Mouse (Mus musculus): ENCODE data around the gene Sertad4. TPM values are rescaled to one million over a fixed set of nuclear protein-coding genes. Genes with fewer than 3 reads are reported as not detected.

The Sertad4 gene
- total and polyA plus RNA-seq, 3 experiments: not detected

- Histone ChIP-seq H3K27ac (ENCODE audit: control insufficient read depth, low read depth, low read length) (no peak overlapping the region), H3K9me3 (replicated peaks; ENCODE audit: insufficient read depth, low read length) (no peaks in the 10 kb centered on the region), H3K27me3 (ENCODE audit: control insufficient read depth in 1 of 2, insufficient read depth in 2 of 2, low read length in 2 of 2) (no peaks in the 10 kb centered on the region), H3K36me3 (ENCODE audit: control insufficient read depth in 1 of 2, insufficient read depth in 2 of 2, low read length in 2 of 2) (no peaks in the 10 kb centered on the region), H3K4me3 (ENCODE audit: control insufficient read depth in 1 of 2, insufficient read depth in 1 of 2, low read depth in 2 of 2, low read length in 2 of 2) (no peak overlapping the region), H3K9ac (ENCODE audit: control insufficient read depth, low read depth, low read length, poor library complexity, severe bottlenecking) (no peak overlapping the region), H3K79me2 (ENCODE audit: control insufficient read depth, insufficient read depth, low read length, poor library complexity) (no peaks in the 10 kb centered on the region), H3K4me1 (ENCODE audit: control insufficient read depth in 1 of 2, insufficient read depth in 2 of 2, low read length in 2 of 2) (no peaks in the 10 kb centered on the region)
- no peak for DNase-seq (ENCODE audit: low read depth, low spot score)
- TF ChIP-seq RAD21 (IDR thresholded peaks at IDR 0.05; ENCODE audit: low read depth, low read length) (peak; percentile 32), SMC3 (IDR thresholded peaks at IDR 0.05; ENCODE audit: low read depth, low read length) (peak; percentile 54), NRF1 (IDR thresholded peaks at IDR 0.05; ENCODE audit: insufficient read depth, low read depth, low read length, poor library complexity, severe bottlenecking) (no peak), CTCF (IDR thresholded peaks at IDR 0.05 in 2 of 3, conservative IDR thresholded peaks at IDR 0.05 in 1 of 3; ENCODE audit: control insufficient read depth in 1 of 3, insufficient read depth in 1 of 3, low read depth in 2 of 3, low read length in 3 of 3, poor library complexity in 1 of 3, severe bottlenecking in 1 of 3) (peak in 2 of 3 experiments; percentile 21 to 46; a peak in 4 of 6 replicates), USF1 (IDR thresholded peaks at IDR 0.05; ENCODE audit: low read depth, low read length) (no peak), GATA1 (IDR thresholded peaks at IDR 0.05; ENCODE audit: low read depth, low read length) (no peak), ZMIZ1 (IDR thresholded peaks at IDR 0.05; ENCODE audit: low read depth, low read length) (no peak)
Observed at GRCm38 (mm10) chr1:192882617-192883295, 27.2 kb upstream of the Sertad4 start.

DNA sequence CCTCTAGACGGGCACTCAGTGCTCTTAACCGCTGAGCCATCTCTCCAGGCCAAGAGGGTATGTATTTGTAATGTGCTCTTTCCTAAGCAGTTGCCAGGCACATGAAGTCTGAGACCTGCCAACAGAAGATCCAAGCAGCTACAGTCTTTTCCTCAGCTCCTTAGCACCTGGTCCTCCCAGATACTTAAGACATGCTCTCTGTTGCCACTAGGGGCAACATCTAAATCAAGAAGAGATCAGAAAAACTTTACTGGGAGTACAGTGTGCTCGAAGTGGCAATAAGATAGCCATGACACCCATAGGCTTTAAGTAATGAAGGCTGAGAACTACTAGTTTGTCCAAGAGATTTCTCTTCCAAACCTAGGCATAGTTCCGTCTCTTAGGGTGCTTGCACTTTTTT is 24.6 kb upstream of the Sertad4 start:
- Histone ChIP-seq H3K27ac (ENCODE audit: control insufficient read depth, low read depth, low read length) (no peak overlapping the region), H3K79me2 (ENCODE audit: control insufficient read depth, insufficient read depth, low read length, poor library complexity) (no peaks in the 10 kb centered on the region), H3K4me1 (ENCODE audit: control insufficient read depth in 1 of 2, insufficient read depth in 2 of 2, low read length in 2 of 2) (no peaks in the 10 kb centered on the region), H3K9me3 (replicated peaks; ENCODE audit: insufficient read depth, low read length) (no peaks in the 10 kb centered on the region), H3K4me3 (ENCODE audit: control insufficient read depth in 1 of 2, insufficient read depth in 1 of 2, low read depth in 2 of 2, low read length in 2 of 2) (no peak overlapping the region), H3K9ac (ENCODE audit: control insufficient read depth, low read depth, low read length, poor library complexity, severe bottlenecking) (no peak overlapping the region), H3K36me3 (ENCODE audit: control insufficient read depth in 1 of 2, insufficient read depth in 2 of 2, low read length in 2 of 2) (no peaks in the 10 kb centered on the region), H3K27me3 (ENCODE audit: control insufficient read depth in 1 of 2, insufficient read depth in 2 of 2, low read length in 2 of 2) (no peaks in the 10 kb centered on the region)
- TF ChIP-seq SMC3 (IDR thresholded peaks at IDR 0.05; ENCODE audit: low read depth, low read length) (peak; percentile 3; the same call in 1 of the 2 replicates), RAD21 (IDR thresholded peaks at IDR 0.05; ENCODE audit: low read depth, low read length) (peak; percentile 4; the same call in 1 of the 2 replicates), MEF2A (IDR thresholded peaks at IDR 0.05; ENCODE audit: extremely low read depth, insufficient replicate concordance, low read depth, low read length, poor library complexity, severe bottlenecking) (no peak), POLR2AphosphoS5 (IDR thresholded peaks at IDR 0.05; ENCODE audit: borderline replicate concordance, low read depth, low read length) (no peak), CTCF (IDR thresholded peaks at IDR 0.05 in 2 of 3, conservative IDR thresholded peaks at IDR 0.05 in 1 of 3; ENCODE audit: control insufficient read depth in 1 of 3, insufficient read depth in 1 of 3, low read depth in 2 of 3, low read length in 3 of 3, poor library complexity in 1 of 3, severe bottlenecking in 1 of 3) (peak in 2 of 3 experiments; percentile 15 to 35; a peak in 2 of 6 replicates), MXI1 (IDR thresholded peaks at IDR 0.05; ENCODE audit: low read depth, low read length) (no peak)
- DNase-seq (ENCODE audit: low read depth, low spot score): peak; percentile 20

DNA sequence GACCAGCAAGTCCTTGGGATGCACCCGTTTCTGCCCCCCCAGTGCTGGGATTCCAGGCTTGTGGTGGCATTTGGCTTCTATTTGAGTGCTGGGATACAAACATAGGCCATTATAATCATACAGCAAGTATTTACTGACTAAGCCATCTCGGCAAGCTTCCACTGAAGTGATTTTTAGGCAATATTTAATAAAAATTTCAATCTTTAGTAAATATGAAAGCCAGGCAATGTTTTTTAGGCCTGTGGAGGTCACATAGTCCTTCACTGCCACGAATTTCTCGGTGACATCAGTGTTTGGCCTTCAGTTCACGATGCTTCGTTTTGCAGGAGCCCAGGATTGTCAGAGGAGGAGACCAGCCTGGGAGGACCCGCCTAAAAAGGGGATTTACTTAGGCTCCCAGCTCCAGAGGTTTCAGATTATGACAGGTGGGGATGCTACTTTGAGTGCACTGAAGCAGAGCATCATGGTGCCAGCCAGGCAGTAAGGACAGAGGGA is 23.6 kb upstream of the Sertad4 start:
- no peaks in the 10 kb centered on the region for H3K9me3 ChIP-seq (replicated peaks; ENCODE audit: insufficient read depth, low read length)
- no peaks in the 10 kb centered on the region for H3K79me2 ChIP-seq (ENCODE audit: control insufficient read depth, insufficient read depth, low read length, poor library complexity)
- no peak overlapping the region for H3K27ac ChIP-seq (ENCODE audit: control insufficient read depth, low read depth, low read length)
- H3K36me3 ChIP-seq (ENCODE audit: control insufficient read depth in 1 of 2, insufficient read depth in 2 of 2, low read length in 2 of 2): no peaks in the 10 kb centered on the region
- DNase-seq (ENCODE audit: low read depth, low spot score): no peak
- H3K4me1 ChIP-seq (ENCODE audit: control insufficient read depth in 1 of 2, insufficient read depth in 2 of 2, low read length in 2 of 2): no peaks in the 10 kb centered on the region
- H3K9ac ChIP-seq (ENCODE audit: control insufficient read depth, low read depth, low read length, poor library complexity, severe bottlenecking): no peak overlapping the region
- H3K4me3 ChIP-seq (ENCODE audit: control insufficient read depth in 1 of 2, insufficient read depth in 1 of 2, low read depth in 2 of 2, low read length in 2 of 2): no peak overlapping the region
- H3K27me3 ChIP-seq (ENCODE audit: control insufficient read depth in 1 of 2, insufficient read depth in 2 of 2, low read length in 2 of 2): no peaks in the 10 kb centered on the region; a peak in 1 of 4 replicates
- TF ChIP-seq POLR2AphosphoS2 (IDR thresholded peaks at IDR 0.05; ENCODE audit: low read length): no peak
- TF ChIP-seq MAFK (IDR thresholded peaks at IDR 0.05; ENCODE audit: borderline replicate concordance, low read depth, low read length): no peak
- no peak for TF ChIP-seq KAT2A (conservative IDR thresholded peaks at IDR 0.05; ENCODE audit: low read depth, low read length)
- no peak for TF ChIP-seq RCOR1 (IDR thresholded peaks at IDR 0.05; ENCODE audit: low read depth, low read length)
- no peak for TF ChIP-seq SIN3A (IDR thresholded peaks at IDR 0.05; ENCODE audit: low read length)
- no peak for TF ChIP-seq TCF12 (IDR thresholded peaks at IDR 0.05; ENCODE audit: low read depth, low read length)
- TF ChIP-seq ZC3H11A (IDR thresholded peaks at IDR 0.05; ENCODE audit: low read depth, low read length): no peak
- no peak for TF ChIP-seq E2F4 (IDR thresholded peaks at IDR 0.05; ENCODE audit: borderline replicate concordance, low read depth, low read length)
- TF ChIP-seq BHLHE40 (IDR thresholded peaks at IDR 0.05; ENCODE audit: borderline replicate concordance, low read depth, low read length): no peak
- no peak for TF ChIP-seq MAZ (IDR thresholded peaks at IDR 0.05; ENCODE audit: low read depth, low read length)
- no peak for TF ChIP-seq GABPA (IDR thresholded peaks at IDR 0.05; ENCODE audit: low read depth, low read length)
- TF ChIP-seq ETS1 (IDR thresholded peaks at IDR 0.05; ENCODE audit: low read depth, low read length): no peak
- no peak for TF ChIP-seq MYC (IDR thresholded peaks at IDR 0.05; ENCODE audit: low read depth, low read length)
- TF ChIP-seq SMC3 (IDR thresholded peaks at IDR 0.05; ENCODE audit: low read depth, low read length): no peak
- no peak for TF ChIP-seq ZMIZ1 (IDR thresholded peaks at IDR 0.05; ENCODE audit: low read depth, low read length)
